Mouse (Mus musculus): Measurements from ENCODE around the gene Gm6525.

DNA sequence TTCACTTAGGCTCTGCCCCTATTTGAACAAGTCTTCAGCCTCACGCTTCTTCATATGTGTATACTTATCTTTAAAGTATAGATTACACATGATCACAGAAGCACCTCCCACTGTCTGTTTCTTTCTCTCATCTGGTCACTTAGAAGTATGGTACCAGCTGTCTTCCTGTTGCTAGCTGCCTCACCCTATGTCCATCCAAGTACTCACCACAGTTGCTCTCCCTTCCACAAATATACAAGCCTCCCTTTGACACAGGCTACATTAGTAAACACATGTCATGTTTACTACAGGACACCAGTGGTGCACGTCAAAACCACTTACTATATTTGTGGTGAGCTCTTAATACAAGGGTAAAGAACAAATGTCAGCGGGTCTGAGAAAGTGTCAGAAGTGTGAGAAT lies 42.5 kb upstream of the Gm6525 start:
- TF ChIP-seq CTCF (IDR thresholded peaks at IDR 0.05; ENCODE audit: low read depth) (no peak), EP300 (IDR thresholded peaks at IDR 0.05; ENCODE audit: low read depth) (no peak)
